Mouse (Mus musculus) stomach, embryonic 16.5 days (tissue): ENCODE data around the gene Drd3. TPM values are rescaled to one million over a fixed set of nuclear protein-coding genes. Genes with fewer than 3 reads are reported as not detected.

Experiments used
- ATAC-seq: fragments of 200-750 bp; cut with Nextera tagmentation; 2 replicates; pipeline ENCODE4 v1.8.0; 2017; ENCODE audit warnings: moderate number of reproducible peaks, moderate TSS enrichment; ENCODE audit not compliant: insufficient read depth, low FRiP score
- H3K27ac ChIP-seq: fragments of 300-500 bp; sonication (generic); 2 replicates; pipeline ENCODE4 v1.5.1; 2014; ENCODE audit warnings: low read length
- H3K27me3 ChIP-seq: fragments of 300-500 bp; sonication (generic); 2 replicates; pipeline ENCODE4 v1.6.1; 2014; ENCODE audit warnings: low read length, control low read depth, mixed read lengths; ENCODE audit not compliant: control insufficient read depth, insufficient read depth
- H3K36me3 ChIP-seq: fragments of 300-500 bp; sonication (generic); 2 replicates; pipeline ENCODE4 v1.6.1; 2014; ENCODE audit warnings: low read length; ENCODE audit not compliant: control insufficient read depth, insufficient read depth
- H3K4me1 ChIP-seq: fragments of 300-500 bp; sonication (generic); 2 replicates; pipeline ENCODE4 v1.6.1; 2014; ENCODE audit warnings: low read length, control low read depth, mixed read lengths; ENCODE audit not compliant: control insufficient read depth, insufficient read depth
- H3K4me2 ChIP-seq: fragments of 300-500 bp; sonication (generic); 2 replicates; pipeline ENCODE4 v1.6.1; 2014; ENCODE audit warnings: low read depth, low read length, mixed read lengths
- H3K4me3 ChIP-seq: fragments of 300-500 bp; sonication (generic); replicated peaks from 2 replicates; pipeline ENCODE4 v1.5.1; 2014; ENCODE audit warnings: mild to moderate bottlenecking, low read length
- H3K9ac ChIP-seq: fragments of 300-500 bp; sonication (generic); 2 replicates; pipeline ENCODE4 v1.6.1; 2014; ENCODE audit warnings: low read length
- H3K9me3 ChIP-seq: fragments of 300-500 bp; sonication (generic); replicated peaks from 2 replicates; pipeline ENCODE4 v1.6.1; 2016; ENCODE audit warnings: low read length, control low read depth; ENCODE audit not compliant: control insufficient read depth
- WGBS: fragments of 180-500 bp; shearing (Covaris S2); extraction: QIAGEN DNeasy Blood & Tissue Kit; methylation state at CpG from one replicate; pipeline ENCODE4 v1.1.7; 2014; 5-methylcytosine and 5-hydroxymethylcytosine counted together
- polyA plus RNA-seq: library from polyadenylated mRNA; unstranded; fragments of >200 nt; fragmentation: Nextera tagmentation; extraction: Ambion mirVana; gene quantifications from 2 replicates; pipeline ENCODE4 v1.2.1, GENCODE M21; 2015

The Drd3 gene
- polyA plus RNA-seq, 1 experiment from 2014 or later, result not detected

GRCm38 (mm10) chr16:43730281-43730680 lies 23.5 kb upstream of the Drd3 start:
- no peak overlapping the region for H3K27ac ChIP-seq
- no peak overlapping the region for H3K9ac ChIP-seq
- no peaks in the 10 kb centered on the region for H3K36me3 ChIP-seq
- 72% methylated on average over 4 of the region's 4 CpGs for WGBS
- H3K4me1 ChIP-seq, result no peaks in the 10 kb centered on the region
- H3K9me3 ChIP-seq, result no peaks in the 10 kb centered on the region
- H3K27me3 ChIP-seq, result no peaks in the 10 kb centered on the region
- no peak overlapping the region for H3K4me3 ChIP-seq
- no peak overlapping the region for H3K4me2 ChIP-seq
- no peak for ATAC-seq

GRCm38 (mm10) chr16:43732496-43732895 lies 21.3 kb upstream of the Drd3 start:
- no peak overlapping the region for H3K27ac ChIP-seq
- no peak overlapping the region for H3K4me2 ChIP-seq
- no peaks in the 10 kb centered on the region for H3K27me3 ChIP-seq
- H3K9ac ChIP-seq, result no peak overlapping the region
- no peaks in the 10 kb centered on the region for H3K36me3 ChIP-seq
- no peaks in the 10 kb centered on the region for H3K4me1 ChIP-seq
- H3K9me3 ChIP-seq, result no peaks in the 10 kb centered on the region
- H3K4me3 ChIP-seq, result no peak overlapping the region
- WGBS, result 85% methylated on average over 10 of the region's 10 CpGs
- ATAC-seq, result no peak

- no peaks in the 10 kb centered on the region for H3K9me3 ChIP-seq
- no peaks in the 10 kb centered on the region for H3K36me3 ChIP-seq
- 67% methylated on average over 5 of the region's 5 CpGs for WGBS
- H3K9ac ChIP-seq, result no peak overlapping the region
- H3K27me3 ChIP-seq, result no peaks in the 10 kb centered on the region
- H3K27ac ChIP-seq, result no peak overlapping the region
- no peak overlapping the region for H3K4me3 ChIP-seq
- no peaks in the 10 kb centered on the region for H3K4me1 ChIP-seq
- H3K4me2 ChIP-seq, result no peak overlapping the region
- ATAC-seq, result no peak
Observed at GRCm38 (mm10) chr16:43732900-43733299, 20.9 kb upstream of the Drd3 start.

GRCm38 (mm10) chr16:43737933-43738332 lies 15.9 kb upstream of the Drd3 start:
- WGBS, result 43% methylated on average over 4 of the region's 4 CpGs
- Histone ChIP-seq H3K4me1 (no peaks in the 10 kb centered on the region), H3K27ac (no peak overlapping the region), H3K27me3 (no peaks in the 10 kb centered on the region), H3K4me3 (no peak overlapping the region), H3K9ac (no peak overlapping the region), H3K36me3 (no peaks in the 10 kb centered on the region), H3K4me2 (no peak overlapping the region), H3K9me3 (no peaks in the 10 kb centered on the region)
- no peak for ATAC-seq

GRCm38 (mm10) chr16:43740936-43741335 lies 12.9 kb upstream of the Drd3 start:
- H3K4me3 ChIP-seq, result no peak overlapping the region
- 86% methylated on average over 2 of the region's 2 CpGs for WGBS
- no peak for ATAC-seq

GRCm38 (mm10) chr16:43748424-43748823 lies 5.4 kb upstream of the Drd3 start:
- no peak overlapping the region for H3K9ac ChIP-seq
- no peak overlapping the region for H3K4me3 ChIP-seq
- H3K36me3 ChIP-seq, result no peaks in the 10 kb centered on the region
- WGBS, result 79% methylated on average over 2 of the region's 2 CpGs
- no peak overlapping the region for H3K4me2 ChIP-seq
- H3K4me1 ChIP-seq, result no peaks in the 10 kb centered on the region
- no peaks in the 10 kb centered on the region for H3K9me3 ChIP-seq
- ATAC-seq, result no peak
- no peak overlapping the region for H3K27ac ChIP-seq
- no peaks in the 10 kb centered on the region for H3K27me3 ChIP-seq

More at GRCm38 (mm10) chr16:43740936-43741335, 12.9 kb upstream of the Drd3 start:
- no peaks in the 10 kb centered on the region for H3K36me3 ChIP-seq
- no peaks in the 10 kb centered on the region for H3K27me3 ChIP-seq
- H3K9ac ChIP-seq, result no peak overlapping the region
- H3K27ac ChIP-seq, result no peak overlapping the region
- H3K4me2 ChIP-seq, result no peak overlapping the region
- H3K4me1 ChIP-seq, result no peaks in the 10 kb centered on the region
- no peaks in the 10 kb centered on the region for H3K9me3 ChIP-seq

- Histone ChIP-seq H3K27me3 (no peaks in the 10 kb centered on the region), H3K9me3 (no peaks in the 10 kb centered on the region), H3K27ac (no peak overlapping the region), H3K4me1 (no peaks in the 10 kb centered on the region), H3K9ac (no peak overlapping the region), H3K36me3 (no peaks in the 10 kb centered on the region), H3K4me2 (no peak overlapping the region), H3K4me3 (no peak overlapping the region)
- ATAC-seq, result no peak
- 79% methylated on average over 8 of the region's 8 CpGs for WGBS
Observed at GRCm38 (mm10) chr16:43752900-43753299, 926 bp upstream of the Drd3 start.

- Histone ChIP-seq H3K4me3 (no peak overlapping the region), H3K4me2 (no peak overlapping the region), H3K27me3 (no peaks in the 10 kb centered on the region), H3K36me3 (no peaks in the 10 kb centered on the region), H3K9me3 (no peaks in the 10 kb centered on the region), H3K4me1 (no peaks in the 10 kb centered on the region), H3K9ac (no peak overlapping the region), H3K27ac (no peak overlapping the region)
- WGBS, result 59% methylated on average over 3 of the region's 3 CpGs
- no peak for ATAC-seq
Observed at GRCm38 (mm10) chr16:43772358-43772757, 18.5 kb downstream of the Drd3 start.

GRCm38 (mm10) chr16:43772766-43773165 lies 18.9 kb downstream of the Drd3 start:
- 93% methylated on average over 1 of the region's 1 CpGs for WGBS
- H3K9me3 ChIP-seq, result no peaks in the 10 kb centered on the region
- no peak for ATAC-seq
- no peak overlapping the region for H3K4me2 ChIP-seq
- H3K9ac ChIP-seq, result no peak overlapping the region
- H3K27me3 ChIP-seq, result no peaks in the 10 kb centered on the region
- no peak overlapping the region for H3K27ac ChIP-seq
- H3K36me3 ChIP-seq, result no peaks in the 10 kb centered on the region
- no peak overlapping the region for H3K4me3 ChIP-seq
- no peaks in the 10 kb centered on the region for H3K4me1 ChIP-seq

GRCm38 (mm10) chr16:43773506-43773905 lies 19.7 kb downstream of the Drd3 start:
- H3K4me1 ChIP-seq, result no peaks in the 10 kb centered on the region

More at GRCm38 (mm10) chr16:43773506-43773905, 19.7 kb downstream of the Drd3 start:
- H3K27ac ChIP-seq, result no peak overlapping the region
- ATAC-seq, result no peak
- 87% methylated on average over 4 of the region's 4 CpGs for WGBS
- no peaks in the 10 kb centered on the region for H3K9me3 ChIP-seq
- H3K36me3 ChIP-seq, result no peaks in the 10 kb centered on the region
- H3K4me2 ChIP-seq, result no peak overlapping the region
- H3K9ac ChIP-seq, result no peak overlapping the region
- H3K27me3 ChIP-seq, result no peaks in the 10 kb centered on the region
- no peak overlapping the region for H3K4me3 ChIP-seq
